Mouse (Mus musculus) liver, embryonic 14.5 days (tissue): ENCODE measurements at regions not wholly inside any gene's neighbourhood (a gene's known extent, or its start where the extent isn't known, plus 50 kb on each side); places are given as distances from the start of the nearest gene placed in this dataset.

Experiments
- ATAC-seq: fragments of 200-750 bp; cut with Nextera tagmentation; 2 replicates; pipeline ENCODE4 v1.8.0; 2017; ENCODE audit warnings: moderate number of reproducible peaks, mild to moderate bottlenecking, moderate library complexity; ENCODE audit not compliant: insufficient read depth
- DNase-seq, 3 experiments: peaks; one replicate each; pipeline ENCODE4 v3.0.0-alpha.2; 2012 to 2013; ENCODE audit warnings: low read depth in 3 of 3, low spot score in 3 of 3
- H3K27ac ChIP-seq: fragments of 300-500 bp; sonication (generic); 2 replicates; pipeline ENCODE4 v1.5.1; 2014; ENCODE audit warnings: moderate library complexity, mild to moderate bottlenecking, control low read depth, inconsistent platforms
- H3K27me3 ChIP-seq: fragments of 300-500 bp; sonication (generic); 2 replicates; pipeline ENCODE4 v1.6.1; 2014; ENCODE audit warnings: mild to moderate bottlenecking, low read length, moderate library complexity; ENCODE audit not compliant: control insufficient read depth, insufficient read depth
- H3K36me3 ChIP-seq: fragments of 300-500 bp; sonication (generic); replicated peaks from 2 replicates; pipeline ENCODE4 v1.6.1; 2014; ENCODE audit warnings: low read depth; ENCODE audit not compliant: control insufficient read depth, insufficient read depth
- H3K4me1 ChIP-seq, 2 experiments: fragments of 200-500 bp in 1 of 2; fragments of 300-500 bp in 1 of 2; sonication (generic) in 1 of 2; replicated peaks; 2 replicates each; pipeline ENCODE4 v1.6.1; 2012 to 2014; ENCODE audit warnings: antibody characterized with exemption in 1 of 2, inconsistent platforms in 1 of 2, low read length in 1 of 2; ENCODE audit not compliant: control insufficient read depth in 2 of 2, insufficient read depth in 2 of 2
- H3K4me2 ChIP-seq: fragments of 300-500 bp; sonication (generic); 2 replicates; pipeline ENCODE4 v1.6.1; 2014; ENCODE audit warnings: low read depth, mild to moderate bottlenecking, control low read depth, moderate library complexity
- H3K4me3 ChIP-seq, 2 experiments: fragments of 200-500 bp in 1 of 2; fragments of 300-500 bp in 1 of 2; sonication (generic) in 1 of 2; 2 replicates each; pipeline ENCODE4 v1.5.1; 2012 to 2014; ENCODE audit warnings: low read depth in 2 of 2, low read length in 2 of 2, mild to moderate bottlenecking in 2 of 2, control low read depth in 1 of 2, inconsistent platforms in 1 of 2, moderate library complexity in 1 of 2; ENCODE audit not compliant: insufficient read depth in 1 of 2
- H3K9ac ChIP-seq: fragments of 300-500 bp; sonication (generic); replicated peaks from 2 replicates; pipeline ENCODE4 v1.6.1; 2014; ENCODE audit warnings: mild to moderate bottlenecking, control low read depth, moderate library complexity
- H3K9me3 ChIP-seq: fragments of 300-500 bp; sonication (generic); 2 replicates; pipeline ENCODE4 v1.6.1; 2016; ENCODE audit warnings: low read length, mixed read lengths; ENCODE audit not compliant: control insufficient read depth
- CTCF ChIP-seq: IDR thresholded peaks from 2 replicates; pipeline ENCODE4 v1.5.1; 2016; ENCODE audit warnings: antibody characterized with exemption, low read depth, control low read depth
- EP300 ChIP-seq: IDR thresholded peaks from 2 replicates; pipeline ENCODE4 v1.6.1; 2016; ENCODE audit warnings: antibody characterized with exemption, low read depth
- WGBS: fragments of 180-500 bp; shearing (Covaris S2); extraction: QIAGEN DNeasy Blood & Tissue Kit; methylation state at CpG from one replicate; pipeline ENCODE4 v1.1.7; 2014; ENCODE audit not compliant: insufficient replicate concordance; 5-methylcytosine and 5-hydroxymethylcytosine counted together

DNA sequence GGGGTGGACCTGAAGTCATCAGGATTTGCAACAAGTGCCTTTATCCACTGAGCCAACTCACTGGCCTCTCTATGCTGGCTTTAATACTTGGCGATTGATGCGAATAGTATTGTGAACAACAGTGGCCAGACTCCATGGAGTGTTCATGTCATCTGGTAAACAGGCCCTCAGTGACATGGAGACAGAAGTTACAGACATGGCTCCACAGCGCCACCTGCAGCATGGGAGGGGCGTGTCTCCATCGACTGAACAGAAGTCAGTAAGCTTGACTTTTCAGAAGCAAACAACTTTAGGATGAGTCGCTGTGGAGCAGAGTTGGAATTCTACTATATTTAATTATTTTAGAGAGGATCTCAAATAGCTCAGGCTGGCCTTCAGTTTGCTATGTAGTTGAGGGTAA is 74.0 kb upstream of the Foxk1 start:
- no peak overlapping the region for H3K9ac ChIP-seq
- no peak overlapping the region for H3K4me2 ChIP-seq
- H3K4me3 ChIP-seq, result no peak overlapping the region
- no peak for TF ChIP-seq EP300
- TF ChIP-seq CTCF, result peak; percentile 65
- H3K4me1 ChIP-seq, result no peaks in the 10 kb centered on the region
- 57% methylated on average over 6 of the region's 6 CpGs for WGBS
- H3K36me3 ChIP-seq, result no peaks in the 10 kb centered on the region
- no peaks in the 10 kb centered on the region for H3K9me3 ChIP-seq
- ATAC-seq (no peak), DNase-seq (no peak)
- H3K27ac ChIP-seq, result no peak overlapping the region
- no peaks in the 10 kb centered on the region for H3K27me3 ChIP-seq

GRCm38 (mm10) chr5:142329724-142330520 is 71.4 kb upstream of the Foxk1 start:
- Histone ChIP-seq H3K4me1 (no peaks in the 10 kb centered on the region), H3K4me2 (no peak overlapping the region), H3K9me3 (no peaks in the 10 kb centered on the region), H3K36me3 (no peaks in the 10 kb centered on the region), H3K27ac (no peak overlapping the region), H3K4me3 (no peak overlapping the region), H3K9ac (no peak overlapping the region), H3K27me3 (no peaks in the 10 kb centered on the region)
- WGBS, result 60% methylated on average over 7 of the region's 7 CpGs
- no peak for DNase-seq
- no peak for ATAC-seq
- TF ChIP-seq EP300, result no peak
- TF ChIP-seq CTCF, result no peak

- no peak overlapping the region for H3K27ac ChIP-seq
These were observed 68.6 kb upstream of the Foxk1 start for GRCm38 (mm10) chr5:142332744-142333143.

GRCm38 (mm10) chr5:142337436-142337835 is 63.9 kb upstream of the Foxk1 start:
- 64% methylated on average over 6 of the region's 6 CpGs for WGBS
- Histone ChIP-seq H3K4me3 (no peak overlapping the region), H3K27me3 (no peaks in the 10 kb centered on the region), H3K9ac (no peak overlapping the region), H3K4me2 (no peak overlapping the region), H3K36me3 (no peaks in the 10 kb centered on the region), H3K9me3 (no peaks in the 10 kb centered on the region), H3K4me1 (no peaks in the 10 kb centered on the region), H3K27ac (no peak overlapping the region)
- TF ChIP-seq CTCF, result no peak
- TF ChIP-seq EP300, result no peak
- DNase-seq (no peak), ATAC-seq (no peak)

More at GRCm38 (mm10) chr5:142332744-142333143, 68.6 kb upstream of the Foxk1 start:
- Histone ChIP-seq H3K4me3 (no peak overlapping the region), H3K4me1 (no peaks in the 10 kb centered on the region), H3K27me3 (no peaks in the 10 kb centered on the region), H3K36me3 (no peaks in the 10 kb centered on the region), H3K4me2 (no peak overlapping the region), H3K9me3 (no peaks in the 10 kb centered on the region), H3K9ac (no peak overlapping the region)
- ATAC-seq, result no peak
- TF ChIP-seq EP300, result no peak
- no peak for TF ChIP-seq CTCF
- no peak for DNase-seq
- 40% methylated on average over 9 of the region's 9 CpGs for WGBS

GRCm38 (mm10) chr5:142338051-142338450 is 63.2 kb upstream of the Foxk1 start:
- no peak overlapping the region for H3K4me3 ChIP-seq
- H3K27ac ChIP-seq, result no peak overlapping the region
- H3K9me3 ChIP-seq, result no peaks in the 10 kb centered on the region
- DNase-seq, result no peak
- H3K36me3 ChIP-seq, result no peaks in the 10 kb centered on the region
- H3K4me1 ChIP-seq, result no peaks in the 10 kb centered on the region
- no peak for ATAC-seq
- no peaks in the 10 kb centered on the region for H3K27me3 ChIP-seq
- no peak for TF ChIP-seq EP300
- H3K4me2 ChIP-seq, result no peak overlapping the region
- H3K9ac ChIP-seq, result no peak overlapping the region
- WGBS, result 56% methylated on average over 11 of the region's 11 CpGs
